Mouse (Mus musculus) gastrocnemius, adult 2 months (tissue): ENCODE results near the gene Ate1. TPM values are rescaled to one million over a fixed set of nuclear protein-coding genes. Genes with fewer than 3 reads are reported as not detected.
"Not testable (repeated sequence)": the region's sequence is repeated elsewhere in the genome, so short reads cannot be mapped to it uniquely, and the experiment has no call there.

Experiments used
- DNase-seq: peaks from one replicate; pipeline ENCODE4 v3.0.0; 2022
- H3K27ac ChIP-seq: fragments of 200-600 bp; 2 replicates; pipeline ENCODE4 v1.8.1; 2022; ENCODE audit warnings: mild to moderate bottlenecking
- H3K4me3 ChIP-seq: fragments of 200-600 bp; 2 replicates; pipeline ENCODE4 v1.8.1; 2022; ENCODE audit warnings: mild to moderate bottlenecking, moderate library complexity
- CTCF ChIP-seq: fragments of 200-600 bp; IDR thresholded peaks from 2 replicates; pipeline ENCODE4 v1.8.1; 2022; ENCODE audit warnings: antibody characterized with exemption, mild to moderate bottlenecking, moderate library complexity
- intact Hi-C: fragments of 180-260 bp; cut with DNase I; formaldehyde crosslinking; loops from one replicate; pipeline ENCODE4 v1.15.1; 2025
- total RNA-seq, 2 experiments: library from RNA; stranded (reverse); gene quantifications; 2 replicates each; pipeline ENCODE4 v1.2.3; 2021

Gene Ate1
- total RNA-seq, 2 experiments from 2014 or later, result 36.0 to 36.6 TPM

GRCm38 (mm10) chr7:130435776-130436175 is 84.4 kb downstream of the Ate1 start:
- Histone ChIP-seq H3K27ac (no peak overlapping the region), H3K4me3 (no peak overlapping the region)
- no peak for TF ChIP-seq CTCF
- intact Hi-C loops, result no loop called here
- no peak for DNase-seq

DNA sequence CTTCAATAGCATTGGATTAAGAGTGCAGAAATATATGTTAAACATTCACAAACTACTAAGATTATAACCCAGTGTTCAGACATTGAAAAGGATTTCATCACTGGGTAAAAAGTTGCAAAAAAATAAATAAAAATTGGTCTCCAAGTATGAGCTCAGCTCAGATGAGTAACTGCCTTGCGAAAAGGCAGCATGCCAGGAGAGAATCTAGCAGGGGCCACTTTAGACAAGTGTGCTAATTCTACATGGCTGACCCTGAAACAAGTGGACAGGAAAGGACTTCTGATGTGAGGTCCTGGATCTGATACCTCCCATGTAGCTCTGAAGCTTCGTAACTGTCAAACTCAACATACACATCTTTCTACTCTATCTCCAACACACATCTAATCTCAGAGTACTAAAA is 88.0 kb downstream of the Ate1 start:
- TF ChIP-seq CTCF, result no peak
- intact Hi-C loops, result no loop called here

GRCm38 (mm10) chr7:130426586-130426985 is 93.6 kb downstream of the Ate1 start:
- Histone ChIP-seq H3K27ac (no peak overlapping the region), H3K4me3 (no peak overlapping the region)
- intact Hi-C loops, result no loop called here
- no peak for DNase-seq
- no peak for TF ChIP-seq CTCF

More for the DNA sequence above, 88.0 kb downstream of the Ate1 start:
- DNase-seq, result peak; percentile 23
- no peak overlapping the region for H3K27ac ChIP-seq
- H3K4me3 ChIP-seq, result no peak overlapping the region

DNA sequence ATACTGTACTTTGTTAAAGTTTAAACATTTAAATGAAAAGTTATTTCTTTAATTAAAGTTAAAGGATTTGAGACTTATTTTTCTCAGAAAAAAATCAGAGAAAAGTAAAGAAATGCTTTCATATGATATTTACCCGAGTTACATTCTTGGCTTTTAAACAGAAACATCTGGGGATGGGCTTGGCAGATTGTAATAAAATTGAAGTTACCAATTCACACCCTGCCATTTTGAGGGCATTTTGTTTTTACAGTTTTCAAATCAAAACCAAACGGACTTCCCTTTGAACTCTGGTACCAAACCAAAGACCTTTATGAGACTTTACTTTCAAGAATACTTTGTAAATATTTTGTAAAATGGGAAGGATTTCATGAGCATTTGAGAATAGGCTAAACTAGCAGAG is 94.2 kb downstream of the Ate1 start:
- no peak for DNase-seq
- intact Hi-C loops, result no loop called here
- Histone ChIP-seq H3K27ac (no peak overlapping the region), H3K4me3 (no peak overlapping the region)
- no peak for TF ChIP-seq CTCF

DNA sequence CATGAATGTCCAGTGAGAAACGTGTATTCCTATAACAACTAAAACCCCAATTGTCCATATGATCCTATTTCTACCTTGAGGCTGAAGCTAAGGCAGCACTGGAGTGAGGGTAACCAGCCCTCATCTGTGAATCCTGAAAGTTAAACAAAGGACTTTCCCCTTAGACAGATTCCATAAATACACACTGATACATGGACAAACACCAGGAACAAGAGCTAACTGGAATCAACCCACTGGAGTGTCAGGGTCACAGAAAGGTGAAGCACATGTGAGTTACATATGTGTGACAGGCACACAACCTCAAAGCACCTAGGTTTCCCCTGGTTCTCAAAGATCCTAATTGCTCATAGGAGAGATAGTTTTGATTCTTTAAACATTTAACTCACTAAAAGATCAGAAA is 100.2 kb downstream of the Ate1 start:
- intact Hi-C loops, result no loop called here
- no peak for DNase-seq
- TF ChIP-seq CTCF, result no peak
- Histone ChIP-seq H3K27ac (no peak overlapping the region), H3K4me3 (no peak overlapping the region)

DNA sequence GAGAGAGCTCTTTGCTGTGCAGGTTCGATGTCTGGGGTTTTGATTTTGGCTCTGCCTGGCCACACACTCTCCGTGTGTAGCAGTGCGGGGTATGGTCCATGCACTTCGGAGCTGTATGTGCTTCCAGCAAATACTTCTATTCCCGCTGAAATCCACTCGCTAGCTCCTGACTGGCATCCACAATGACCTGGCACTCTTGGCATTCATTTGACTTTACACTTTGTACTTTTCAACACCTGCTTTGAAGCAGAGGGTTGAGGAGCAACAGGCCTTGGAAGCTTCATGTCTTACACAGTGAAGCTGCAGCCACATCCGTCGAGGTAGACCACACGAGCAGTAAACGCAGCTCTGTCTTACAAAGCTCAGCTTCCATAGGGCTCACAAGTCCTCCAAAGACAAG is 112.5 kb downstream of the Ate1 start:
- no peak for DNase-seq
- no peak overlapping the region for H3K27ac ChIP-seq
- intact Hi-C loops, result no loop called here
- no peak for TF ChIP-seq CTCF
- no peak overlapping the region for H3K4me3 ChIP-seq

DNA sequence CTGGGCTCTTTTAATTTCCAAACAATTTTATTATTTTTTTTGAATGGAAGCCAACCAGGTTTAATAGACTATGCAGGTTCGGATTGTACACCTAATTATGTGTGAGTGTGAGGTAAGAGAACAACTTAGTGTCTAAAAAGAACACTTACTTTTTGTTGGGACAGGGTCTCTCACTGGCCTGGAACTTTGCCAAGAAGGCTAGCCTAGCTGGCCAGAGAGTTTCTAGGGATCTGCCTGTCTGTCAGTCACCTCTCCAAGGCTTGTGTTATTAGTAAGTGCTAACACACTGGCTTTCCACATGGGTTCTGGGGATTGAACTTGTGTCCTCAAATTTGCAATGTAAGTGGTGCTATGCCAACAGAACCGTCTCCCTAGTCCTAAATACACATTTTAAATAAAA is 116.8 kb downstream of the Ate1 start:
- H3K27ac ChIP-seq, result no peak overlapping the region
- intact Hi-C loops, result no loop called here
- no peak for DNase-seq
- TF ChIP-seq CTCF, result no peak
- no peak overlapping the region for H3K4me3 ChIP-seq

DNA sequence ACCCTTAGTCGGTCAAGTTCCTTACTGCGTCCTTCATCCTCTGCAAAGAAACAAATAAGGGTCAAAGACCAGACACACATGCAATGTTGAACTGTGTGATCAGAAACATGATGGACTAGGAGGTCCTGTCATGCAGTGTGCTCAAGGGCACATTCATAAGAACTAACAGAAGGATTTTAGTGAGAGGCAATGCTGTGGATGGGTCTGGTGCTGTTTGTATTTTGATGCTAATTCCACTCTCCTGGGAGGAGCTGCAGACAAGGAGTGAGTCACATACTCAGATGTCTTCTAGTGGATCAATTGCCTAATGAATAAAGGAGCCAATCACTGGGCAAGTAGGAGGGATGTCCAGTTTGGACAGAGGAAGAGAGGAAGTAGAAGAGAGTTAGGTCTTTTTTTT is 125.5 kb downstream of the Ate1 start:
- no peak for TF ChIP-seq CTCF
- no peak overlapping the region for H3K27ac ChIP-seq
- intact Hi-C loops, result no loop called here
- DNase-seq, result no peak
- H3K4me3 ChIP-seq, result no peak overlapping the region

DNA sequence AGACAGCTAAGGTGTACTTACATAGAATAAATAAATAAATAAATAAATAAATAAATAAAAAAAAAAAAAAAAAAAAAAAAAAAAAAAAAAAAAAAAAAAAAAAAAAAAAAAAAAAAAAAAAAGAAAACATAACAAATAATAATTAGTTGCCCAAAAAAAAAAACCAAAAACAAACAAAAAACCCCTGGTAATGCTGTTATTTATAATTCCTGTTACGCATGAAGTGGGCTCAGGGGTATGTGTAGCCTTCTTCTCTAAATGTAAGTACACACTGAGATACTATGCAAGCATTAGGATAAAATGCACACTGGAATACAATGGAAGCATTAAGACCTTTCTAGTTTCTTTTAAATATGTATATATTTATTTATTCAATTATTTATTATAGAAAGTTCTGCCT is 130.1 kb downstream of the Ate1 start:
- DNase-seq, H3K4me3 ChIP-seq, intact Hi-C loops, H3K27ac ChIP-seq: not testable (repeated sequence)

DNA sequence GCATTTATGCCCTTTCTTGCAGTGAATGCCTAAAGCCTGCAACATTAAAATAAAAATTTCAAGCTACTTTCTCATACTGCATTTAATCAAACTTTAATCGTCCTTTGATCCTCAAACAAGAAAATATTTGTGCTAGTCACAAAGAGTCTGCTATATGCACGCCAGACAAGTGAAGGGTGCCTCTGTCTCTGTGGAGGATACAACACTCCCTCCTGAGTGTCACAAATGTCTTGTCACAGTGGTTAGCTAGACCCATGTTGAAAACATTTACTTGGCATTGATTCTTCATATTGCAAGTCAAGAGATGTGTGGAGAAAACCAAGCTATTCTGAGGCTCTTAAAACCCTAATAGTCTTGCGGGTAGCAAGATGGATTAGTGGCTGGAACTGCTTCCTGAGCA is 133.9 kb downstream of the Ate1 start:
- no peak for DNase-seq
- H3K4me3 ChIP-seq, result no peak overlapping the region
- no peak overlapping the region for H3K27ac ChIP-seq
- intact Hi-C loops, result no loop called here
- TF ChIP-seq CTCF, result no peak

- no peak for DNase-seq
- TF ChIP-seq CTCF, result no peak
- intact Hi-C loops, result no loop called here
- no peak overlapping the region for H3K27ac ChIP-seq
- H3K4me3 ChIP-seq, result no peak overlapping the region
Measured at GRCm38 (mm10) chr7:130385732-130386294, 134.4 kb downstream of the Ate1 start.

DNA sequence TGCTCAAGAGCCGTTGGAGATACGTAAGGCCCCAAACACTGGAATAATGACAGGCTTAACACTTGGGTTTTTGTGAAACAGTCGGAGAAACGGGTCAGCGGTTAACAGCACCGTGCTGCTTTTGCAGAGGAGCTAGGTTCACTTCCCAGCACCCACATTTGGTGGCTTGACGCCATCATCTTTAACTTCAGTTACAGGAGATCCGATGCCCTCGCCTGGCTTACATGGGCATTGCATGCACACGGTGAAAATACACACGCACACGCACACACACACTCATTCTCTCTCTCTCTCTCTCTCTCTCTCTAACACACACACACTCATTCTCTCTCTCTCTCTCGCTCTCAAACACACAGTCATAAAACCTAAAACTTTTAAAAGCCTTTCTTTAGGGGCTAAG is 138.0 kb downstream of the Ate1 start:
- Histone ChIP-seq H3K27ac (no peak overlapping the region), H3K4me3 (no peak overlapping the region)
- intact Hi-C loops, result no loop called here
- no peak for TF ChIP-seq CTCF
- DNase-seq, result no peak

DNA sequence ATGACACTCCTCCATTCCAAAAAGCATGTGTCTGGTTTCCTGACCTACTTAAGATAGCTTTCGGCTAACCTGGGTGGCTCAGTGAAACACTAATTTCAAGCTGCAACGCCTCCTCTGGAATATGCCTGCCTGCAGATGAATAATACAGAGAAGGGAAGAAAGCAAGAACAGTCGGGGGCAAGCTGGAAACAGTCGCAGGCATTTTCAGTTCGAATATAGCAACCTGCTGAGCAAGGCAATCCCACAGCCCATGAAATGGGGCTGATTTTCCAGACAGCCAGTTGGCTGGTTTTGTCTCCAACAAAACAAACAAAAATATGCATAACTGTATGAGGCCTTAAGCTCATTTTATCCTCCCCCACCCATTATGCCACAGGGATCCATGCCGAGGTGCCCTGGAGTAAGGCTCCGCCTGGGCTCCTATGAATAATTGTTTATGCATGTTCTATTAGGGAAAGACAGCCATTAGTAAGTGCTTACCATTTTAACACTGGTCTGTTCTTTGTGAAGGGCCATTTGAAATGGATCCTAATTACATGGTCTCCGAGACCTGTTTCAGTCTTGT is 138.7 kb downstream of the Ate1 start:
- Histone ChIP-seq H3K27ac (no peak overlapping the region), H3K4me3 (peak overlapping the region; percentile 11; the same call in 1 of the 2 replicates)
- no peak for DNase-seq
- intact Hi-C loops, result no loop called here
- TF ChIP-seq CTCF, result no peak

DNA sequence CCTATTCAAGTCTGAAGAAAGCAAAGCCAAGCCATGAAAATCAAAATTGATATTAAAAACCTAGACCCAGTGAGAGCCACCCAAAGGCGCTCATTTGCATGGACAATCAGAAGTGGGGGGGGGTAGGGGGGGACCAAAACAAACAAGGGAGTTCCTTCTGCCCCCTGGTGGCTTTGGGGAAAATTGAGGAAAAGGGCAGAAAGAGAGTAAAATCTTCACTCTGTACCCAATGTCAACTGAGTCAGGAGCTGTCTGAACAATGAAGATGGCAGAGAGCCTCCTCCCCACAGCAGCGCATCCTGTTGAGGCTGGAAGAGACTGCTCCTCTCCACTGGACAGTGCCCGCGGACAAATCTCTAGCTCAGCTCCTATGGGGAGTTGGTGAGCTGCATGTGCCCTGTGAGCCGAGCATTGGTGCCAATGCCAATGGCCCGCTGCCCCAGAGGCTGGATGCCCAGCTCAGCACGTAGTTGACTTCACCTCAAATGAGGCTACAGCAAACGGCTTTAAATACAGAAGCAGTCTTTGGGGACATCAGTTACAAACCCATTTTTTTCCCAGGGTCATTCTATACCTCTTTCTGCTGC is 139.3 kb downstream of the Ate1 start:
- TF ChIP-seq CTCF, result peak; percentile 42
- intact Hi-C loops, result no loop called here
- peak; percentile 71 for DNase-seq
- Histone ChIP-seq H3K4me3 (peak overlapping the region; percentile 11; the same call in 1 of the 2 replicates), H3K27ac (no peak overlapping the region)
